Mouse (Mus musculus): ENCODE results near the gene Daglb.
"Not testable (repeated sequence)": the region's sequence is repeated elsewhere in the genome, so short reads cannot be mapped to it uniquely, and the experiment has no call there.

Gene Daglb

GRCm38 (mm10) chr5:143487998-143488397 lies 23.6 kb downstream of the Daglb start:
- DNase-seq: no peak

GRCm38 (mm10) chr5:143489749-143490342 lies 25.5 kb downstream of the Daglb start:
- DNase-seq: no peak

- DNase-seq: no peak
Observed at GRCm38 (mm10) chr5:143491736-143492135, 27.4 kb downstream of the Daglb start.

DNA sequence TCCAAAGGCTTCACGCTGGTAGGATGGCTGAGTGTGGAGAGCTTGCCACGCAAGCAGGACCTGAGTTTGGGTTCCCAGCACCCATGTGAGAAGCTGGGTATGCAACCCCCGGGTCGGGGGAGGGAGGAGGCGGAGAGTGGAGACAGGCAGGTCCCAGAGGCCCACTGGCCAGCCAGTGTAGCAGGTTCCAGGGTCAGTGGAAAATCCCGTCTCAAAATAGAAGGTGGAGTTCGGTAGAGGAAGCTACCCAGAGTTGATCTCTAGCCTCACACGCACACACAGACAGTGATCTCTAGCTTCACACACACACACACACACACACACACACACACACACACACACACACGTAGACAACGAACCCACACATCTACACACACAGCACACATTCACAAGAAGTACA lies 28.8 kb downstream of the Daglb start:
- no peak for DNase-seq

DNA sequence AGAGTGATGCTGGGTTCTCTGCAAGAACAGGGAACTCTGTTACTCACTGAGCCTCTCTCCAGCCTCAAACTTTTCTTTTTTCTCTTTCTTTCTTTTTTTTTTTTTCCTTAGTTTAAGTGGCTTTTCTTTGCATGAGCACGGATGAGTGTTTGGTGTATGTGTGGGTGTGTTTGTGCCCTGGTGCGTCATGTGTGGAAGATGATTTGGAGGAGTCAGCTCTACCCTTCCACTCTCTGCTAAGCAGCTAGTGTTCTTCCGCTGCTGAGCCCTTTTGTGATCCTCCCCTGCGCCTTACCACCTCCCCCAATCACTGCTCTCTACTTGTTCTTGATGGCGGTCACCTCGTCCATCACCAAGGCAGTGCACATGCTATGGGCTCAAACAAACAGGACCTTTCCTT lies 31.3 kb downstream of the Daglb start:
- DNase-seq: no peak

- DNase-seq: no peak
Observed at GRCm38 (mm10) chr5:143497451-143497850, 33.1 kb downstream of the Daglb start.

- no peak for DNase-seq
Observed at GRCm38 (mm10) chr5:143499197-143499596, 34.8 kb downstream of the Daglb start.

- DNase-seq: no peak
Observed at GRCm38 (mm10) chr5:143499686-143500085, 35.3 kb downstream of the Daglb start.

- DNase-seq: not testable (repeated sequence)
Observed at GRCm38 (mm10) chr5:143500711-143501110, 36.3 kb downstream of the Daglb start.

DNA sequence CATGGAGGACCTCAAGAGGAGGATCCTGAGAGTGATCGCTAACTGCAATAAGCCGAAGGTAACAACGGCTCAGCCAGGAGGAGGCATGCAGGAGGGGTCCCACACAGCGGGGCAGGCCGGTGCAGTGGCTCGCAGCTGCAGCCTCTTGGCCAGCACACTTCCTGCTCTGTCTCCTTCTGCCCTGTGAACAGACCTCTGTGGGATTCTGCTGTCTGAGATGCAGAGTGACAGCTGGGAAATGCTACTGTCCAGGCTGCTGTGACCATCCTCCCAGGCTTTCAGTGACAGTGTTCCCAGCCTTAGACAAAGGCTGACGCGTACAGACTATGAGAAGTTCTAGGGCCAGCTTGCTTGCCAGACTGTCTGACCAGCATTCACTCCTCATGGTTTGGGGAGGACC lies 36.8 kb downstream of the Daglb start:
- DNase-seq: no peak

GRCm38 (mm10) chr5:143501649-143502048 lies 37.3 kb downstream of the Daglb start:
- no peak for DNase-seq

DNA sequence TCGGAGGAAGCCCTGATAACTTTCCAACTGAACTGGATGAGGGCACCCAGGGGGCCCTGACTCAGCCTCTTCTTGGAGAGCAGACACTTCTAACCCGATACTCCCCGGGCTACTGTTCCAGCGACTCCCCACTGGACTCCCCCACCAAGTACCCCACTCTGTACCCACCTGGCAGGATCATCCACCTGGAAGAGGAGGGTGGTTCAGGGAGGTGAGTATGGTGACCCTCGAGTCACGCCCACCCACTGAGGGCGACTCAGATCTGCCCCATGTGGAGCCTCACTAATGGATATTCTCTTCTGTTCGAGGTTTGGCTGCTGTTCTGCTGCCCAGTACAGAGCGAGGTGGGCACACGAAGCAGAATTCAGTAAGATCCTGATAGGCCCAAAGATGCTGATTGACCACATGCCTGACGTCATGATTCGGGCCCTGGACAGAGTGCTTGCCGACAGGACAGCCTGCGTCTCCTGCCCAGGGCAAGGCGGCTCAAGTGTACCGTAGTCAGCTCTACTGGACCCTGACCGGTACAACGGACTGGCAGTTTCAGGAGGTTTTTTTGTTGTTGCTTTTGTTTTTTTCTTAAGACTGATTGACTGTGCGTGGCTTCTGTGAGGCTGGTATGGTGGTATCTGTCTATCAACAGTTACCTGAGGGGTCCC lies 38.6 kb downstream of the Daglb start:
- DNase-seq: no peak

DNA sequence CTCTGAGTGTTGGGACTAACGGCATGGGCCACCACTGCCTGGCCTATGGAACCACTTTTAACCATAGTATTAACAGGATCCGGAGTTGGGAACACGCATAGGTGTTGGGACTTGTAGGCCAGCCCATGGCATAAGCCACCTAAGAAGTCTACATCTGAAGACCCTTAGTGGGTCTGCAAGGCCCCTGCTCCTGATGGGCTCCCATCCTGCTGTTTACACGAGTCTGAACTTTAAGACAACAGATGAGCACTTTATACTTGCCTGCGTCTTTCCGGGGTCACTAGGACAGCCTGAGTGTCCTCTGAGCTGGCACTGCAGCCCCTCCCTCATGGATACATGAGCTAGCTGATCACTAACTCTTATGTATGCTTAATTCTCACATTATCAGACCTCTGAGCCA lies 39.4 kb downstream of the Daglb start:
- DNase-seq: no peak

DNA sequence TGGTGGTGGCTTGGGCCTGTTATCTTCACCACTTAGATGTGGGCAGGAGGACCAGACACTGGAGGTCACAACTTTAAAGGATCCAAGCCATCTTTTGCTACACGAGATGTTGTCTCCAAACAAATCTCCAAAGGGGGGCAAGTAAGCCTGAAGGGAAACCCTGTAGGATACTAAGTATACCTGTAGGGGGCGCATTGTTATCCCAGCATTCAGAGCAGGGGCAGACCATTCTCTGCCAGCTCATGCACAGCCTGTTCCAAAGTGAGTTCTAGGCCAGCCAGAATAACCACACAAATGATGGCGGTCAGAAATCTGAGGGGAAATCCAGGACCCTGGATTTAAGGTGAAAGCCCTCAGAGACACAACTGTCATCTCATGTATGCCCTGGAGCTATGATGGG lies 40.1 kb downstream of the Daglb start:
- DNase-seq: no peak

DNA sequence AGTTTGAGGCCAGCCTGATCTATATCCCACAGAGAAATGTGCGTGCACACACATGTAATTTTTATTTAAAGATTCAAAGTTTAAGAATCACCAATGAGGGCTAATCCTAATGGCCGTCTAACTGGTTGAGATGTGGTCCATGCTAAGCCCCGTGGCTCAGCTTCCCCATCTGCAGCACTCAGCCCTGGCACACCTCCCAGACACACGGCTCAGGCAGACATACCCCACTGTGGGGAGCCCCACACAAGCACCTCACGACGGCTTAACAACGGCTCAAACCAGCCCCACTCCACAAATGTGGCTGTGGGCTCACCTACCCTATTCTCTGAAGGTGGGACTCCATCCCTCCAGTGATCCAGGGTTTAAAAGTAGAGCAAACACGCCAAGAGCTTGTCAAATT lies 40.7 kb downstream of the Daglb start:
- no peak for DNase-seq

DNA sequence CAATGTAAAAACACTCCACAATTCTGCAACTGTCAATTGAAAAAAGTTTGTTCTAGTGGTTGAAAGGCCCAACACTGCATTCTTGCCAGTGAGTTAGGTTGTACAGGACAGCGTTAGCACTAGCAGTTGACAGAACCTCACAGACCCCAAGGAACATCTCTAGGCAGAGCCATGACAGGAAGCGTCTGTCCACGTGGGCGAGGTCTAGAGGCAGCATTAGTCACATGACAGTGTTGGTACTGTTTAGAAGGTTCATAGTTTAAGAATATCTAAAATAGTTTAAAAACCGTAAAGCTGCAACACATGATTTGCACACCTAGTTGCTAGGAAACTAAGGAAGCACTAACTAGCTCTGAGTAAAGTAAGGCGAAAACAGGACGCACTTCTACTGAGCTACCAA lies 41.2 kb downstream of the Daglb start:
- no peak for DNase-seq

DNA sequence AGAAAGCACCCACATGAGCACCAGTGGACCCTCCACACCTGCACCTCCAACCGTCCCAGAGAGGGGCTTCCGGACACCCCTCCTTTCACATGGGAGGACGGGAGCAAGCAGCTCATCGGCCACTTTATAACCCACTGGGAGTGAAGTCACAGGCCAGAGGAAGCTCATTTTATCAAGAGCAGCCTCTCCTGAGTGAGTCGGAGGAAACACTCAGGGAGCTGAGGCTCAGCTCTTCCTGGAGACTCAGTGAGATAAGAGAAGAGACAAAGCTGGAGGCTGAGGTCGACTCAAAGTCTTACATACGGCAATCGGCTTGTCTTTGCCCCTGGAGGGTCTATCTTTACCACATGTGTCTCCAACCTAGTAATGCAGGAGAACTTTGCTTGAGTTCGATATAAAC lies 44.9 kb downstream of the Daglb start:
- DNase-seq: no peak

DNA sequence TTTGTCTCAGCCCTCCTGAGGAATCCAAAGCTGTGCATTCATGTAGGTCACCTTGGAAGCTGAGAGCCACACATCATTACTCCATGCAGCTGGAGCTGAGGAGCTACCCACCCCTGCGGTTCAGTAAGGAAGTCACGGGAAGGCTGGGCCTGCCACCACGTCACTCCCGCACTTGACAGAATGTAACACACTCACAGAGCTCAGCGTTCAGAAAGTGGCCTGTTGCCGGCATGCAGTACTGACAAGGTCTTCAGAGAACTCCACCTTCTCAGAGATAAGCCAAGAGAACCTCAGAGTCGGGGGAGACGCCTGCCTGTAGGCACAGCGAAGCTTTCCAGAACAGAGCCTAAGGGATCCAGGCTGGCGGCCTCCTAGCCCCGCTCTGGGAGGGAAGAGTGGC lies 45.4 kb downstream of the Daglb start:
- DNase-seq: no peak

DNA sequence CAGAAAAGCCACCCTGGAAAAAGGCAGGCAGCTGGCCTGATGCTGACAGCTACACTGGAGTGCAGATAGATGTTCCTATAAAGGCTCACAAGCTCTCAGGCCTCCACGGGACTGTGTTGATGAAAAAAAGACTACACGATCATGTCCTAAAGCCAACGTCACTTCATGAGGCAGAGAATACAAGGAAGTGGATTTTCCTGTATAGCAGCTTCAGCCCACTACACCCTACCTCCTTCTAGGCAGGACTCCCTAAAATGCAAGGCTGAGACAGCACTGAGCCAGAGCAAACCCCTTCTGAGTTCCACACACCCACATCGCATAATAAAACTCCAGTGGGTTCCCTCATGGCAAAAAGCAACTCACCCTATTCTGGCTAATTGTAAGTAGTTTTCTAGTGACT lies 47.2 kb downstream of the Daglb start:
- DNase-seq: no peak

- no peak for DNase-seq
Observed at GRCm38 (mm10) chr5:143512305-143512704, 47.9 kb downstream of the Daglb start.

- DNase-seq: no peak
Observed at GRCm38 (mm10) chr5:143514878-143515277, 50.5 kb downstream of the Daglb start.

DNA sequence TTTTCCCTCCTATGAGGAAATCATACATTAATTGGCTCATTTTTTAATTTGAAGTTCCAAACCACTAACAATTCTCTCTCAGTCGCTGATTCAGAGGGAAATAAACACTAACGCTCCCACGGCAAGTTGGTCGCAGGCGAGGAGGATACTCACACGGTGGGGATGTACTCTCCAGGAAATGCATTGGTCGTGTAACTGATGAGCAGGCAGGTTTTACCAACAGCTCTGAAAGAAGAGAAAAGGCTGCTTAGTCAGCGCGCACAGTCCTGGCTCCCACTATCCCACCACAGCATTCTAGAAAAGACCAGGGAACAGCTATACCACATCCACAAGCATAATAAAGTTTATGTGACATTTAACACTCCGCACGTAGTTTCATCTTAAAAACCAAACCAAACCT lies 52.6 kb downstream of the Daglb start:
- no peak for DNase-seq

GRCm38 (mm10) chr5:143517436-143517835 lies 53.1 kb downstream of the Daglb start:
- DNase-seq: no peak

GRCm38 (mm10) chr5:143518045-143518591 lies 53.7 kb downstream of the Daglb start:
- DNase-seq: no peak

GRCm38 (mm10) chr5:143520415-143520814 lies 56.0 kb downstream of the Daglb start:
- no peak for DNase-seq
